Mouse (Mus musculus): Measurements from ENCODE around the gene Kcnip1.

GRCm38 (mm10) chr11:33943565-33943964 is 49.4 kb downstream of the Kcnip1 start:
- TF ChIP-seq TAL1 (IDR thresholded peaks at IDR 0.05; ENCODE audit: low read length) (no peak), GATA1 (IDR thresholded peaks at IDR 0.05; ENCODE audit: low read length) (no peak)
